Mouse (Mus musculus) heart, adult 18-20 months (tissue): Measurements from ENCODE around the gene Stk16. TPM values are rescaled to one million over a fixed set of nuclear protein-coding genes. Genes with fewer than 3 reads are reported as not detected.
A peak's percentile ranks its signal among the peaks of the same experiment; 100 is the strongest.

Source experiments
- DNase-seq, 2 experiments: peaks; one replicate each; pipeline ENCODE4 v3.0.0; 2021 to 2022; ENCODE audit warnings: mixed read lengths in 1 of 2
- long read RNA-seq, 2 experiments: library from polyadenylated mRNA; stranded (forward); transcript quantifications; one replicate each; pipeline ENCODE4 v2.0.0; 2021
- total RNA-seq, 2 experiments: library from RNA; stranded (reverse); gene quantifications; 2 replicates each; pipeline ENCODE4 v1.2.3; 2021

Stk16 gene
- total RNA-seq = 10 to 100 TPM; 35.8 to 36.5 TPM
- long read RNA-seq, experiment 1, transcript Stk16-201 (8 exons, 2,876 nt) = major isoform, 17 of 24 reads
- long read RNA-seq, experiment 1, partial matches to known transcripts = 0 of 24 reads
- long read RNA-seq, experiment 1, other reads (novel, unspliced or antisense) = 6 of 24 reads
- long read RNA-seq, experiment 2, transcript Stk16-201 (8 exons, 2,876 nt) = major isoform, 7 of 16 reads
- long read RNA-seq, experiment 2, partial matches to known transcripts = 1 of 16 reads
- long read RNA-seq, experiment 2, other reads (novel, unspliced or antisense) = 6 of 16 reads

GRCm38 (mm10) chr1:75210136-75211087 is at the start of gene Stk16, which contains the start of gene Glb1l:
Gene Stk16, plus strand, starts transcription at chr1:75210838.
Gene Glb1l, minus strand, starts transcription at chr1:75210813.
- peak; percentile 98 for DNase-seq

- DNase-seq = no peak
Measured at GRCm38 (mm10) chr1:75168093-75168471, 42.6 kb upstream of the Stk16 start.

DNA sequence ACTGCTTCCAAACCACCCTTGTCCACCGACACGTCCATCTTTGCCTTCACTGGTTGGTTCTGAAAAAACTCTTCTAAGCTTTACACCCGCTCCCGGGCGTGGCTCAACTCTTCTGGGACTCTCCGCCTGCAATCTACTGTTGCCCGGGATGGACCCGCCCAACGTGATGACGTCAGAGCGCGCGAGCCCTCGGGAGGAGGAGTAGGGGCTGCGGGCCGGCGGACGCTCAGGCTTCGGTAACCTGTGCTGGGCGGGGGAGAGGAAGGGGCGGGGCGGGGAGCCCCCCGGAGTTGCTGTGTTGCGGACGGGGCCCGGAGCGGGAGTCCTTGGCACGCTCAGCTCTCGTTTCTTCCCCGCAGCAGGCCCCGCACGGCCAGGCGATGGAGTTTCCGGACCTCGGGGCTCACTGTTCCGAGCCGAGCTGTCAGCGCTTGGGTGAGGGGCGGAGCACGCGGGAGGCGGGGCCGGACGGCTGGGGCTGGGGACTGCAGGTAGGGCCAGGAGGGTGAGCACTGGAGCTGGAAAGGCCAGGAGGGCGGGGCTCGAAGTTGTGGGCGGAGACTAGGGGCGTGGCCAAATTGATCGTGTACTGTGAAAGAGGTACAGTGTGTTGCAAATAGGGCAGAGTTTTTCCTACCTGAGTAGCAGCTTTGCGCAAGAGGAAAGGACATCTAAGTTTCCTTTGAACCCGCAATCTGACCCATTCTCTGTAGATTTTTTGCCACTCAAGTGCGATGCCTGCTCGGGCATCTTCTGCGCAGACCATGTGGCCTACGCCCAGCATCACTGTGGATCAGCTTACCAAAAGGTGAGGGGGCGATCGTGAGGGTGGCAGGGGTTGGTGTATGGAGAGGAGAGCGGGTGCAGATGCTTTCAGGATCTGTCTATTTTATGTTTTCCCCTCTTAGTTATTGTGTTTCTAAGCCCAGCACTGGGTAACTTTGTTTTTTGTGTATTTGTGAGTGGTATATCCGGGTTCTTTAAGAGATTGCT is 41.9 kb upstream of the Stk16 start, which contains the start of gene Zfand2b:
Gene Zfand2b, plus strand, starts transcription at position 175 of the 993 bp plus-strand sequence.
- peak; percentile 98 to 99 for DNase-seq

- DNase-seq = peak; percentile 56 to 62
Measured at GRCm38 (mm10) chr1:75179334-75180104, 31.1 kb upstream of the Stk16 start.

DNA sequence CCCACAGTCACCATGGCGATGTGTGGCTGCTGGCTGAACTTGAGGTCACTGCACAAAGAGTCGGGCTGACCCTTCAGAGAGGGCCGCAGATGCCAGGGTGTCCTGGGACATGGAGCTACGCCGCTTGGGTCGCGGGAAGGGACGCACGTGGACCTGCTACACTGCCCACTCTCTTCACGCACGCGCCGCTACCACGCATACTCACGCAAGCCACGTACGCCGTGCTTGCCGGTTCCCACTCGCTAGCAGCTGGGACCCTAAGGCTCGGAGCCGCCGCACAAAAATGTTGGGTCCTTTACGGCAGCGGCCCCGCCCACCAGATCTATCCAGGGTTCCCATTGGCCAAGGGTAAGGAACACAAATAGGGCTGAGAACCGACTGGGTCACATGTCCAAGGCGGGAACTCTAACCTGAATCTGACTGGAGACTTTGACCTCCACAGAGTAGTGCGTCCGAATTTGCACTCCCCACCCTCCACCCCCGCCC is 30.5 kb upstream of the Stk16 start, which contains the start of gene Abcb6:
Gene Abcb6, minus strand, starts transcription at position 288 of the 486 bp plus-strand sequence.
- DNase-seq = peak; percentile 92 to 93

GRCm38 (mm10) chr1:75180741-75181140 is 29.9 kb upstream of the Stk16 start:
- no peak for DNase-seq

DNA sequence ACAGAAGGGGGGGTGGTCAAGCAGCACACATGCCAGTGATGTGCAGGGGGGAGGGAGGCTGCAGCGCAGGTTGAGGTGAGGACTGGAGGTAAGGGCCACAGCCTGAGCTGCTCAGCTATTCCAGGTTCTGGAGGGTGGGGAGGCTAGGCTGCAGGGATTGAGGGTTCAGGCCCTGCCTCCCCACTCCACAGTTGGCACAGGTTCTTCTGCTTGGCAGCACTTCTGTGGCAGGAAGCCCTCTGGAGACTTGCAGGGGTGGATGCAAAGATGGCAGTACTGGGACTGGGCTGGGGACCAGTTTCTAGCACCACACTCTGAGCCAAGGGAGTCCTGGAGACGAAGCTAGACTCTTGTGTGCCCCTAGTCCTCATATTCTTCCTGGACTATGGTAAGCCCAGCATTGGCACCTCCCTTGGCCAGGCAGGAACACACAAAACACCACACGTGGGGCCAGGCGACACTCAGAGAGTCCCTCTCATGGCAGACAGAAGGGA is 29.2 kb upstream of the Stk16 start:
- DNase-seq = no peak

DNA sequence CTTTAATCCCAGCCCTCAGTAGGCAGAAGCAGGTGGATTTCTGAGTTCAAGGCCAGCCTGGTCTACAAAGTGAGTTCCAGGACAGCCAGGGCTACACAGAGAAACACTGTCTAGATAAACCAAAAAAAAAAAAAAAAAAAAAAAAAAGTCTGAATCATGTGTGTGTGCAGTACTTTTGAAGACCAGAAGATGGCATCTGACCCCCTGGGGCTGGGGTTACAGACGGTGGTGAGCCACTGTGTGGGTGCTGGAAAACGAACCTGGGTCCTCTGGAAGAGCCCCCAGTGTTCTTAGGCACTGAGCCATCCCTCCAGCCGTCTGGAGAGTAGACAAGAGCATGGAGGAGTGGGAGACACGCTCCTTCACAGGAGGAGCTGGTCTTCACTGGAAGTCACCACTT is 28.5 kb upstream of the Stk16 start:
- DNase-seq = no peak

DNA sequence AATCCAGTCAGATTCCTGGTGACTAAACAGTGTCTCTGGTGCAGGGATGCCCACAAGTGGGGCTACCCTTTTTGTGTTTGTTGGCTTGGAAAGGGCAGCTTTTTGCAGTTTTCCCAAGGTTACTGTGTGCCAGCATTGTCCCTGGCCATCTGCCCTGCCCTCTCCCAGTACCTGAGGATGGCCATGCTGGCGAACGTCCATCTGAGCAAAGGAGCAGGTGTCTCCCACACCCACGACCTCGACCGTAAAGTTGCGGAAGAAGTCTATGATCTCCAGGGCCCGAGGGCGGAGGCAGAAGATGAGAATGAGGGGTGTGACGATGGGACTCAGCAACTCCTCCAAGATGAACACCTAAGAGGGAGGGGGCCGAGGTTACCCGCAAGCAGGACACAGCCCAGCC is 25.1 kb upstream of the Stk16 start:
- DNase-seq = no peak

DNA sequence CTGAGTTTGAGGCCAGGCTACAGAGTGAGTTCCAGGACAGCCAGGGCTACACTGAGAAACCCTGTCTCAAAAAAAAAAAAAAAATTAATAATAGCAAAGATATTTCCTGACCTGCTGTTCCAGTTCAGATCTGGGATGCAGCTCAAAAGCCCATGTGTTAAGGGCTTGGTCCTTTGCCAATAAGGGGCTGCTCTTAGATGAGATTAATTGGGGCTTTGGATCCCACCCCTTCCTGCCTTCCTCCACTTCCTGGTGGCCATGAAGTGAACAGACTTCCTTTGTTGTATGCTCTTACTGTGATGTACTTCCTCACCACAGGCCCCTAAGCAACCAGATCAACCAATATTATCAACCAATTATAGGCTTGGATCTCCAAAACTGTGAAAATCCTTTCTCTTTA is 23.5 kb upstream of the Stk16 start:
- no peak for DNase-seq

DNA sequence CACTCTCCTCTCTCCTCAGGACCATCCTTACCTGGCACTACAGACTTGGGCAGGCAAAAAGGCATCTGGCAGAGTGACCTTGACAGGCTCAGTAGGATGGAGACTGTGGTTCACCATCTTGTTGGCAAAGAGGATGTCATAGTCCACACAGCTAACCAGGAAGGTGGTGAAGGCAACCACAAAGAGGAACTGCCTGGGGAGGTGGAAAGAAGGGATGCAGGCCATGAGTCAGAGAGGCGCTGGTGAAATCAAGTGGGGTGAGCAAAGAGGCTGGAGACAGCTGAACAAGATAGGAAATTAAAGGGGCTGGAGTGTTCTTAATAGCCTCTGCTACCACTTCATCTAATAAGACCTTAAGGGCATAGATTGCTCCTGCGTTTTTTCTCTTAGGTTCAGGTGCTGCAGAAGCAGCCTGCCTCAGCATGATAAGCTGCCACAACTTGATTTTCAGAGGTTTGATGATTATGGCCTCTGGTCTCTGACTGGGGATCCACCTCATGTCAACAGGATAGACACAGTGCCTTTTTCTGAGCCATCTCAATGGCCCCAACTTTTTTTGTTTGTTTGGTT is 22.6 kb upstream of the Stk16 start:
- DNase-seq = no peak

- no peak for DNase-seq
Measured at GRCm38 (mm10) chr1:75190577-75190976, 20.1 kb upstream of the Stk16 start.

DNA sequence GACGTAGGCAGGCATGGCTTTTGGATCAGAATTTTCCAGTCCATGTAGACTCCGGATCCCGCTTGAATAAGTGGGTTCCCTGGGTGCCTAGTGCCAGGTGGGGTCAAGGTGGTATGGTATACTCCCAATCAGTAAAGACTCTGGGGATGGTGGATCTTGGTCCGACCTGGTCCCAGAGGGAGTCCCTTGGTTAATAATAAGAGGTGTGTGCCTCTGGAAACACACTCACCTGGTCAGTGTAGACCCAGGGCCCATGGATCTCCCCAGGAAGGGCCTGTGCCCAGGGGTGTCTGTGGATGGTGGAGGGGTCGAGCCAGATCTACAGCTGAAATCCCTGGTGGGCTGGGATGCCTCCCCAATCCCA is 19.4 kb upstream of the Stk16 start:
- DNase-seq = no peak

DNA sequence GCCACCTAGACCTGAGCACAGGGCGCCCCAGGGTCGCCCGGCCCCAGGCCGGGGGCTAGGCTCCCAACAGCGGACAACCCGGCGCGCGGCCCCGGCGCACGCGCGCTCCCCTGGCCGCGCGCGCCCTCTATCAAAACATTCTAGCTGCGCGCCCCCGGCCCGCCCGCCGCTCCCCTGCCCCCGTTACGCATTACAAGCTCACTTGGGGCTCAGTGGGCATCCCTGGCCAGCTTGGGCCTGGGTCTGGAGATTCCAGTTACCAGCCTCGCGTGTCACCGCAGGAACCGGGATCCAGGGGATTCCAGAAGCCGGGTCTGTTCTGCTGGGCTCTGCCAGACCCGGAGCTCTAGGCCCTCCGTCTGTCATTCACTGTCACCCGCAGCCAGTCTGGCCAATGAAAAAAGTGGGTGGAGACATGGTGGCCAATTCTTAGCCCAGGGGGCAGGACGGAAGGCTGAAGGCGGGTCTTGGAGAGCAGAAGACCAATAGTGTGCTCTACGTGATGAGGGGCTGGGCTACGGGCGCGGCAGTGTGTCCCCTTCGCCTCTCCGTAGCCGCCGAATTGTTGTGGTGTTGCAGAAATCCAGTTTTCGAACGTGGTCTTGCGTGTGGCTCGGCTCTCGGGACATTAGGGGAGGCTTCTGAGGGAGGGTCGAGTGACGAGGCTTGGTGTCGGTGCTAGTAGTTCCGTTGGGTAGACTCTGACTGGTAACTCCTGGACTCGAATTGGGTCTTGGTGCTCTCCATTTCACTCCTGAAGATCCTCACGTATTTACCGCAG is 18.8 kb upstream of the Stk16 start, which contains the start of the genes Ankzf1 and Atg9a:
Gene Ankzf1, plus strand, starts transcription at position 530 of the 781 bp plus-strand sequence.
Gene Atg9a, minus strand, starts transcription at position 575 of the 781 bp plus-strand sequence.
- peak; percentile 96 to 99 for DNase-seq

- peak in 1 of 2 experiments; percentile 47 for DNase-seq
Measured at GRCm38 (mm10) chr1:75192452-75192851, 18.2 kb upstream of the Stk16 start.

DNA sequence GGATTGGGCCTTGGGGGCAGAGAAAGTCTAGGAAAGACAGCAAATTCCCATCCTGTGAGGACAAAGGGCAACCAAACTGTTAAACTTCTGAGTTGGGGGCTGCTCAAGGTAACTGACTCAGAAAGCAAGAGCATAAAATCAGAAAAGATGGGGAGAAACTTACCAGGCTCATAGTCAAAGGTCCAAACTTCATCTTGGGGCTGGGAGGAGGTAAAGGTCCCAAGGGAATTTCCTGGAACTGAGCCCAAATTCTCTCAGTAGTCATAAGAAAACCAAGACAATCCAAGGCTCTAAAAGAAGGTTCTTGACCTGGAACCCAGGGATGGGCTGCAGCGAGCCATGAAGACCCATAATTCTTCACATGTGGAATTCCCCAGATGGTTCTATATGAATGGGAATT is 9.4 kb upstream of the Stk16 start:
- no peak for DNase-seq

GRCm38 (mm10) chr1:75208967-75209678 is 1.5 kb upstream of the Stk16 start:
- peak; percentile 46 to 56 for DNase-seq

GRCm38 (mm10) chr1:75211141-75211708 is 587 bp downstream of the Stk16 start:
- no peak for DNase-seq
